Comparison of ENCODE assay signal across 8 mouse cellular contexts in genomic region chr9:69472724-69473123, GRCm38 (mm10). TPM values are rescaled to one million over a fixed set of nuclear protein-coding genes. Genes with fewer than 3 reads are reported as not detected.
DNase-seq lines count a peak whose midpoint lies in the region; ATAC-seq lines count a peak whose summit lies in the region.

No protein-coding gene starts in this region.

- no peak for ATAC-seq in hindbrain, embryonic 15.5 days (ENCODE audit: low FRiP score, low read depth)
- ATAC-seq in hindbrain, embryonic 14.5 days (ENCODE audit: low FRiP score), result no peak
- peak; percentile 42 for ATAC-seq in intestine, embryonic 15.5 days
- ATAC-seq in erythroblast, adult 5-6 weeks (replicated peaks; ENCODE audit: low FRiP score, poor library complexity, severe bottlenecking), result no peak

- WGBS in hindbrain, embryonic 15.5 days, result 66% methylated on average over 6 of the region's 6 CpGs
- 84% methylated on average over 6 of the region's 6 CpGs for WGBS in hindbrain, embryonic 14.5 days
- WGBS in intestine, embryonic 15.5 days, result 37% methylated on average over 6 of the region's 6 CpGs

- H3K4me3 ChIP-seq in hindbrain, embryonic 15.5 days, result no peak overlapping the region
- H3K4me3 ChIP-seq in hindbrain, embryonic 14.5 days (replicated peaks; ENCODE audit: low read length), result no peak overlapping the region
- H3K4me3 ChIP-seq in intestine, embryonic 15.5 days (replicated peaks), result no peak overlapping the region

- peaks cover 27% of the 10 kb centered on the region for H3K4me1 ChIP-seq in hindbrain, embryonic 15.5 days (replicated peaks)
- peaks cover 15% of the 10 kb centered on the region for H3K4me1 ChIP-seq in hindbrain, embryonic 14.5 days (replicated peaks; ENCODE audit: control insufficient read depth, insufficient read depth, low read length)
- H3K4me1 ChIP-seq in intestine, embryonic 15.5 days (replicated peaks), result peaks cover 39% of the 10 kb centered on the region

- H3K9ac ChIP-seq in hindbrain, embryonic 15.5 days, result no peak overlapping the region
- no peak overlapping the region for H3K9ac ChIP-seq in hindbrain, embryonic 14.5 days
- H3K9ac ChIP-seq in intestine, embryonic 15.5 days, result no peak overlapping the region

- H3K36me3 ChIP-seq in hindbrain, embryonic 15.5 days, result no peaks in the 10 kb centered on the region
- no peaks in the 10 kb centered on the region for H3K36me3 ChIP-seq in hindbrain, embryonic 14.5 days (replicated peaks; ENCODE audit: control insufficient read depth, insufficient read depth)
- H3K36me3 ChIP-seq in intestine, embryonic 15.5 days, result 0 out of 2 replicates have a peak, but pooled peaks cover 2% of the 10 kb centered on the region

- no peaks in the 10 kb centered on the region for H3K9me3 ChIP-seq in hindbrain, embryonic 15.5 days
- H3K9me3 ChIP-seq in hindbrain, embryonic 14.5 days (ENCODE audit: control insufficient read depth, low read length), result no peaks in the 10 kb centered on the region
- H3K9me3 ChIP-seq in intestine, embryonic 15.5 days, result no peaks in the 10 kb centered on the region

- 0 out of 2 replicates have a peak overlapping the region, but pooled peaks have one; percentile 21 for H3K27ac ChIP-seq in hindbrain, embryonic 15.5 days (replicated peaks)
- no peak overlapping the region for H3K27ac ChIP-seq in hindbrain, embryonic 14.5 days
- H3K27ac ChIP-seq in intestine, embryonic 15.5 days, result peak overlapping the region; percentile 57

- H3K27me3 ChIP-seq in hindbrain, embryonic 15.5 days, result no peaks in the 10 kb centered on the region
- H3K27me3 ChIP-seq in hindbrain, embryonic 14.5 days (ENCODE audit: control insufficient read depth, insufficient read depth, low read length), result no peaks in the 10 kb centered on the region
- no peaks in the 10 kb centered on the region for H3K27me3 ChIP-seq in intestine, embryonic 15.5 days (replicated peaks)

- no peak for DNase-seq in hindbrain, embryonic 14.5 days (ENCODE audit: low spot score)
- DNase-seq in fibroblast of lung, adult 2 months (ENCODE audit: low read depth), result peak; percentile 95
- DNase-seq in lung, postnatal 10 days, result peak; percentile 90
- DNase-seq in layer of hippocampus, postnatal 14 days (ENCODE audit: low spot score in 2 of 2), result no peak
- no peak for DNase-seq in thymus, postnatal 36 days

- no peak overlapping the region for H3K4me2 ChIP-seq in hindbrain, embryonic 15.5 days
- no peak overlapping the region for H3K4me2 ChIP-seq in hindbrain, embryonic 14.5 days (replicated peaks)
- H3K4me2 ChIP-seq in intestine, embryonic 15.5 days (replicated peaks), result no peak overlapping the region

RNA-seq across cellular contexts. Expression of gene Anxa2, which starts 19.3 kb away (rescaled TPM):
- polyA plus RNA-seq in hindbrain, embryonic 15.5 days (2015; fragmentation: Nextera tagmentation; extraction: Ambion mirVana), result 158 and 189 TPM in 2 replicates
- 143 and 158 TPM in 2 replicates for polyA plus RNA-seq in hindbrain, embryonic 14.5 days (2014; fragmentation: Nextera tagmentation; extraction: Ambion mirVana)
- polyA plus RNA-seq in intestine, embryonic 15.5 days (2015; fragmentation: Nextera tagmentation; extraction: Ambion mirVana), result 462 and 533 TPM in 2 replicates
- total RNA-seq in layer of hippocampus, postnatal 14 days (2021), result 10 to 100 TPM; 12.4 to 18.4 TPM
- total RNA-seq in erythroblast, adult 5-6 weeks (2015; ENCODE audit: low replicate concordance), result 112 and 115 TPM in 2 replicates
- 51.4 and 73.2 TPM in 2 replicates for total RNA-seq in erythroblast, adult 5-6 weeks (2017; ENCODE audit: low replicate concordance)

Comparison
In these comparisons a context has a peak if more than half of its experiments do, and no peak if none do; other contexts are left out.
1. DNase-seq: peak in fibroblast of lung, adult 2 months (single experiment) and lung, postnatal 10 days (single experiment); none in hindbrain, embryonic 14.5 days (single experiment), layer of hippocampus, postnatal 14 days (0 of 2) and thymus, postnatal 36 days (0 of 2).